Mouse (Mus musculus) midbrain, embryonic 16.5 days (tissue): ENCODE results near the gene Lman1l. TPM values are rescaled to one million over a fixed set of nuclear protein-coding genes. Genes with fewer than 3 reads are reported as not detected.
A peak's percentile ranks its signal among the peaks of the same experiment; 100 is the strongest.

ENCODE experiments used
- ATAC-seq: fragments of 200-750 bp; cut with Nextera tagmentation; 2 replicates; pipeline ENCODE4 v1.8.0; 2017; ENCODE audit warnings: moderate TSS enrichment
- H3K27ac ChIP-seq: fragments of 300-500 bp; sonication (generic); 2 replicates; pipeline ENCODE4 v1.5.1; 2014; ENCODE audit warnings: mild to moderate bottlenecking, low read length, mixed read lengths
- H3K27me3 ChIP-seq: fragments of 300-500 bp; sonication (generic); 2 replicates; pipeline ENCODE4 v1.6.1; 2014; ENCODE audit warnings: low read depth, low read length, mixed read lengths; ENCODE audit not compliant: control insufficient read depth, insufficient read depth
- H3K36me3 ChIP-seq: fragments of 300-500 bp; sonication (generic); 2 replicates; pipeline ENCODE4 v1.6.1; 2014; ENCODE audit warnings: mild to moderate bottlenecking, low read length, moderate library complexity, mixed read lengths; ENCODE audit not compliant: control insufficient read depth, insufficient read depth
- H3K4me1 ChIP-seq: fragments of 300-500 bp; sonication (generic); 2 replicates; pipeline ENCODE4 v1.6.1; 2014; ENCODE audit warnings: mild to moderate bottlenecking, low read length, mixed read lengths; ENCODE audit not compliant: control insufficient read depth, insufficient read depth
- H3K4me2 ChIP-seq: fragments of 300-500 bp; sonication (generic); 2 replicates; pipeline ENCODE4 v1.6.1; 2014; ENCODE audit warnings: mild to moderate bottlenecking, low read length, mixed read lengths
- H3K4me3 ChIP-seq: fragments of 300-500 bp; sonication (generic); 2 replicates; pipeline ENCODE4 v1.5.1; 2014; ENCODE audit warnings: low read depth, mild to moderate bottlenecking, low read length, moderate library complexity, mixed read lengths
- H3K9ac ChIP-seq: fragments of 300-500 bp; sonication (generic); 2 replicates; pipeline ENCODE4 v1.6.1; 2014; ENCODE audit warnings: low read depth, low read length, mixed read lengths
- H3K9me3 ChIP-seq: fragments of 300-500 bp; sonication (generic); replicated peaks from 2 replicates; pipeline ENCODE4 v1.6.1; 2014; ENCODE audit warnings: mild to moderate bottlenecking, low read length, mixed read lengths; ENCODE audit not compliant: control insufficient read depth, poor library complexity, severe bottlenecking
- WGBS: fragments of 180-500 bp; shearing (Covaris S2); extraction: QIAGEN DNeasy Blood & Tissue Kit; methylation state at CpG from one replicate; pipeline ENCODE4 v1.1.7; 2014; 5-methylcytosine and 5-hydroxymethylcytosine counted together
- polyA plus RNA-seq: library from polyadenylated mRNA; unstranded; fragments of >200 nt; fragmentation: Nextera tagmentation; extraction: Ambion mirVana; gene quantifications from 2 replicates; pipeline ENCODE4 v1.2.1, GENCODE M21; 2015

Gene Lman1l
- polyA plus RNA-seq, 1 experiment from 2014 or later: not detected

DNA sequence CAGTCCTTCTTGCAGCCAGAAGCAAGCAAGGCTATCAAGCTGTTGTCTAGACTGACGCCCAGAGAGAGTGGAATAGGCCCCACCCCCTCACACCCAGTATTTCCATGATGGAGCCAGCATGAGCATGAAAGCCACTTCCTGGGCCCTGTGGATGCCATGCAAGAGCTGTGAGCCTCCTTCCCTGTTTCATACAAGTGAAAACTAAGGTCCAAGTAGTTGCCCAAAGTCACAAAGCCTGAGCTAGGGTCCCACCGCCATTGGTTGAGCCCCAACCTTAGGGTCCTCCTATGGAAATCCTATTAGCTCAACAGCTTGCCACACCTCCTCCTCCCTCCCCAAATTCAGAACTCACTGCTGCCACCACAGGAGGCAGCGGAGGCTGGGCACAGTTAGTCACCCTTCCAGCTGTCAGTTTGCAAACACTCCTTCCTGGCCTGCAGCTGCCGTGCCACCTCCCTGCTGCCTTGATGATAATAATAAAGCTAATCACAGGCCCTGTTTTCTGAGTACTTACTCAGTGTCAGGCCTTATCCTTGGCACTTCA lies 13.0 kb upstream of the Lman1l start:
- no peak overlapping the region for H3K4me3 ChIP-seq
- ATAC-seq: no peak
- peaks cover 15% of the 10 kb centered on the region for H3K4me1 ChIP-seq
- peak overlapping the region; percentile 9; the same call in 1 of the 2 replicates for H3K27ac ChIP-seq
- WGBS: 36% methylated on average over 4 of the region's 4 CpGs
- no peak overlapping the region; the same call in 1 of the 2 replicates for H3K9ac ChIP-seq
- H3K9me3 ChIP-seq: no peaks in the 10 kb centered on the region
- no peak overlapping the region for H3K4me2 ChIP-seq
- H3K27me3 ChIP-seq: no peaks in the 10 kb centered on the region
- H3K36me3 ChIP-seq: peaks cover 20% of the 10 kb centered on the region

DNA sequence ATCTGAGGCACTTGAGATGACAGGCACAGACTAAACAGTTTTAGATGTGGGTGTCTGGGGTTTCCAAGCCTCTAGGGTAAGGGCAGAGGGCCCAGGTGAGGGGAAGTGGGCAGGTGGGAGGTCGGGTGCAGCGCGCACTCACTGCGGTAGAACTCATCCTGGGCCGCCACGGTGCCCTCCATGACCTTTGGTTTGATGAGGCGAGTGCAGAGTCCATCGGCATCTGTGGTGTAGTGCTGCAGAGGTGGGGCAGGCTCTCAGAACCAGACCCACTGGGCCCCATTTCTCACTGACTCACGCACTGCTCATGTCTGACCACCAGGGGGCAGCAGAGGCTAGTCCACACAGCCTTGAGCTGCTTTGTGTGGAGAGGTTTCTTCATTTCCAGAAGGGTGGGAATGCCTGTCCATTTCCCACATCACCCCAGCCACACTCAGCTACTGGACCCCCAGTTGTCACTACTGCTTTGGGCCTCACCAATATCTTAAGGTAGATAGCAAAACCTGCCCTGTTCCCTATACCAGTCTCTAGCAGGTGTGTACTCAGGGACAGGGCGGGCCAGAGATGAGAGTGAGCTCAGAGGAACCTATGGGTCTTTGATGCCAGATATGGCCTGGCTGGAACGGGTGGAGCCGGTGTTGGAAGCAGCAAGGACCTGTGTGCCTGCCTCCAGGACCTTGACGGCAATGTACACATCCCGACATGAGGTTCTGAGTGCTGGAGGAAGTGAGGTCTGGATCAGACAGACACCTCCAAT lies 8.7 kb upstream of the Lman1l start:
- Histone ChIP-seq H3K9me3 (no peaks in the 10 kb centered on the region), H3K27me3 (no peaks in the 10 kb centered on the region), H3K4me1 (0 out of 2 replicates have a peak, but pooled peaks cover 6% of the 10 kb centered on the region), H3K36me3 (peaks cover 48% of the 10 kb centered on the region), H3K4me2 (no peak overlapping the region), H3K9ac (no peak overlapping the region), H3K27ac (peak overlapping the region; percentile 34; the same call in 1 of the 2 replicates), H3K4me3 (no peak overlapping the region)
- peak; percentile 64 for ATAC-seq
- WGBS: 77% methylated on average over 14 of the region's 14 CpGs

DNA sequence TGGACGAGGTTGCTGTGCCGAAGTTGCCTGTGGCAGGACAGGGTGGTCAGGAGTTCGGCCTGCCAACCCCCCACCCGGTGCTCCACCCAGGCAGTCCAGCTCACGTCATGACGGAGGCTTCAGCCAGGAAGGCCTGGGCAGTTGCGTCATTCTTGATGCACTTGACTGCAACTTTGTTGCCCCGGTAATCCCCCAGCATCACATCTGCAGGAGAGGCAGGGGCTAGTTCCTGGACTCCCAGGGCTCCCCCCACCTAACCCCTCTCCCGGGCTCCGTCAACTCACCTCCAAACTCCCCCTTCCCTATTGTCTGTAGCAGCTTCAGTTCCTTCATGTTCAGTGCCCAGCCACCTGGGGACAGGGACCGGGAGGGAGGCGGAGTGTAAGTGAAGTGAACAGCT lies 8.1 kb upstream of the Lman1l start:
- peak; percentile 1; the same call in 1 of the 2 replicates for ATAC-seq
- Histone ChIP-seq H3K4me3 (no peak overlapping the region), H3K27ac (no peak overlapping the region), H3K4me1 (0 out of 2 replicates have a peak, but pooled peaks cover 4% of the 10 kb centered on the region), H3K27me3 (no peaks in the 10 kb centered on the region), H3K9ac (no peak overlapping the region), H3K4me2 (no peak overlapping the region), H3K36me3 (peaks cover 48% of the 10 kb centered on the region), H3K9me3 (no peaks in the 10 kb centered on the region)
- WGBS: 93% methylated on average over 12 of the region's 12 CpGs

DNA sequence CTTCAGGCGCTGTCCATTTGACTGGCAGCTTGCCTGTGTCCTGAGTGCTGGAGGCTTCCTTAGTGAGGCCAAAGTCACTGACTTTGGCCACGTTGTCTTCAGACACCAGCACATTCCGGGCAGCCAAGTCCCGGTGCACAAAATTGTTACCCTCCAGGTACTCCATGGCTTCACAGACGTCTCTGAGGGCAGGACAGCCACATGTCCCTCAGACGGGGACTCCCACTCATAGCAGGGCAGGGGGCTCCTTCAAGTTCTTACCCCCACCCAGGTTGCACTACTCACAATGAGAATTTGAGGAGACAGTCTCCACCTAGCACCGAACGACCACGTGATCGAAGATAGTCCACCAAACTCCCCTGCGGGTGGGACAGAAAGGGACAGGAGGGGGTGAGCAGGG lies 7.3 kb upstream of the Lman1l start:
- H3K4me3 ChIP-seq: no peak overlapping the region
- no peaks in the 10 kb centered on the region for H3K27me3 ChIP-seq
- no peaks in the 10 kb centered on the region for H3K9me3 ChIP-seq
- ATAC-seq: no peak
- peaks cover 48% of the 10 kb centered on the region for H3K36me3 ChIP-seq
- H3K9ac ChIP-seq: no peak overlapping the region
- H3K27ac ChIP-seq: no peak overlapping the region
- WGBS: 92% methylated on average over 11 of the region's 11 CpGs
- no peaks in the 10 kb centered on the region for H3K4me1 ChIP-seq
- H3K4me2 ChIP-seq: no peak overlapping the region

DNA sequence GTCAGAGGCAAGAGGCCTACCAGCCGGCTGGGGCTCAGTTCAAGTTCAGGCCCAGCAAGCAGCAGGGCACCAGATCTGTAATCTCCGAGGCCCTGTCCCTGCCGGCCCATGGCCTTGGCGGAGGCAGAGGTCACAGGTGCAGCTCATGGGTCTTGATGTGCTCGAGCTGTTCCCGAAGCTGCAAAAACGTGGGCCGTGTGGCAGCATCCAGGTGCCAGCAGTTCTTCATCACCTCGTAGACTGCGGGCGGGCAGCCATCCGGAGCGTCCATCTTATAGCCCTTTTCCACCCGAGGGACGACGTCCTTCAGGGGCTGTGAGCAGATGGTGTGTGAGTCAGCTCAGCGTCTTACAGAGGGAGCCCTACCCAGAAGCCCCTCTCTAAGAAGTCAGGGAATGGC lies 6.6 kb upstream of the Lman1l start:
- ATAC-seq: no peak
- no peak overlapping the region for H3K9ac ChIP-seq
- no peaks in the 10 kb centered on the region for H3K4me1 ChIP-seq
- no peaks in the 10 kb centered on the region for H3K27me3 ChIP-seq
- 90% methylated on average over 17 of the region's 17 CpGs for WGBS
- H3K4me2 ChIP-seq: no peak overlapping the region
- H3K36me3 ChIP-seq: peaks cover 48% of the 10 kb centered on the region
- H3K4me3 ChIP-seq: no peak overlapping the region
- H3K27ac ChIP-seq: no peak overlapping the region
- no peaks in the 10 kb centered on the region for H3K9me3 ChIP-seq

DNA sequence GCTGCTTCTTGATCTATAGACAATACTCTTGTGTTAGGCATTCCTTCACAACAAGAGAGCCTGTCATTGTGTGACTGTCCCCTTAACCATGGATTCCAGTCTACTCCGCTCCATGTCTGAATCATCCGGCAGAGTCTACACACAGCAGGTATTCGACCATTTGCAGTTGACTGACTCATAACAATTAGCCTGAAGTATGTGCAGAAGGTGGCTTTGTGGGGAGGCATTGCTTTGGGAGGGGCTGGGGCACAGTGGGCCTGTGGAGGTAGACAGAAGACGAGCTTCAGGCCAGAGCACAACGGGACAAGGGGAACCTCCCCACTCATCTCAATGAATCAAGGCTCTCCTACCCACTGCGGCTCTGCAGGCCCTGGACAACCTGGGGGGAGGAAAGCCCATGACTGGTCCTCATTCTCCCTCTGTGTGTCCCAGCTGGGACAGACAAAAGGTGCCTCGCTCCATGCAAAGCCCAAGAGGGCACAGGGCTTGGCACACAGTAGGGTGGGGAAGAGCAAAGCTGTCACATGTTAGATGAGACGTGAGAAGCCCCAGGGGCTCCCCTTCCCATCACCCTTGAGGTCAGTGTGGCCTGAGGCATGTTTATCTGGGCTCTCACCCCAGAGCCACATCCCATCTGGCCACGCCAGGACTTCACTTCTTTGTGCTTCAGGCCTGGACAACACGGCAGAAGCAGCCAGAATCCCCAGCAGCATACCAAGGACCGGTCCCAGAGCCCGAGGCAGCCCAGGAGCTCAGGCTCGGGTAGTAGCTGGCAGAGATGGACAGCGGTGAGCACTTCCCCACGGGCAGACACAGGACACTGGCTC lies 5.3 kb upstream of the Lman1l start:
- no peak overlapping the region for H3K4me3 ChIP-seq
- WGBS: 59% methylated on average over 15 of the region's 15 CpGs

DNA sequence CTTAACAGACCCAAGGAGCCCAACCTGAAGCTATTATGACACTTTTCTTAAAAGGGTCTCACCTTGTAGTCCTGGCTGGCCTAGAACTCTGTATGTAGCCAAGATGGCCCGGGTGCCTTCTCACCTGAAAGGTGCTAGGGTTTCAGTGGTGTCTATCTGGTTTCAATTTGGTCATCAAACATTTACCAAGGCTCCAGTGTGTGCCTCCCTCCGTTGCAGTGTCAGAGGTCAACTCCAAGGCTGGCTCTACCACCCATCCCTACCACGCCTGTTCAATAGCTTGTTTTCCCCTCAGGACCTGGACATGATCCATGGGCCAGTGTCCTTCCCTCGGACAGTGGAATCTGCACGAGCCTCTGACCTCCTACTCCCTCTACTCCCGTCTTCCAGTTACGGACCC lies 3.7 kb upstream of the Lman1l start:
- peaks cover 31% of the 10 kb centered on the region for H3K36me3 ChIP-seq

More for the DNA sequence above, 5.3 kb upstream of the Lman1l start:
- no peak overlapping the region for H3K27ac ChIP-seq
- H3K9me3 ChIP-seq: no peaks in the 10 kb centered on the region
- H3K27me3 ChIP-seq: no peaks in the 10 kb centered on the region
- no peak overlapping the region for H3K4me2 ChIP-seq
- H3K4me1 ChIP-seq: no peaks in the 10 kb centered on the region
- no peak overlapping the region for H3K9ac ChIP-seq
- no peak for ATAC-seq
- peaks cover 46% of the 10 kb centered on the region for H3K36me3 ChIP-seq

DNA sequence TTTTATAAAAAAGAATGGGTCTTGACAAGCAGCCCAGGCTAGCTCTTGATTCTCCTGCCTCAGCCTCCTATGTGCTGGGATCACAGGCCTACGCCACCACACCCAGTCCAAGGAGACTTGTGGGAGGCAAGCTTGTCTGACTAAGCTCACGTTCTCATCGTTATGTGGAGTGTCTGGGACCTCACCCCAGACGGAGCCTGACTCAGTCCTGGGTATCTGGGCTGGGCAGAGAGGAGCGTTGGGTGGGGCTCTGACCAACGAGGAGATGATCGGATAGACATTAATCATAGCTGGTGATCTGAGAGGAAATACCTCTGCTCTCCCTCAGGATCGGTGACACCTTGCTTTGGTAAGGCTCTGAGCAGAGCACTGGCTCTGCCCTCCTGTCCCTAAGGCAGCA lies 1.7 kb downstream of the Lman1l start:
- H3K36me3 ChIP-seq: no peaks in the 10 kb centered on the region
- ATAC-seq: no peak
- H3K9ac ChIP-seq: no peak overlapping the region
- H3K4me2 ChIP-seq: no peak overlapping the region
- no peaks in the 10 kb centered on the region for H3K27me3 ChIP-seq
- H3K9me3 ChIP-seq: no peaks in the 10 kb centered on the region
- H3K27ac ChIP-seq: no peak overlapping the region
- H3K4me1 ChIP-seq: no peaks in the 10 kb centered on the region
- no peak overlapping the region for H3K4me3 ChIP-seq
- WGBS: 86% methylated on average over 8 of the region's 8 CpGs

More for the DNA sequence above, 3.7 kb upstream of the Lman1l start:
- Histone ChIP-seq H3K4me2 (no peak overlapping the region), H3K27ac (no peak overlapping the region), H3K27me3 (no peaks in the 10 kb centered on the region), H3K9ac (no peak overlapping the region), H3K4me3 (no peak overlapping the region), H3K9me3 (no peaks in the 10 kb centered on the region), H3K4me1 (no peaks in the 10 kb centered on the region)
- no peak for ATAC-seq
- 93% methylated on average over 7 of the region's 7 CpGs for WGBS
